Mouse (Mus musculus) megakaryocyte, embryonic 14.5 days (primary cell): ENCODE measurements around the gene Ccnd3.

Source experiments
- FLI1 ChIP-seq: IDR thresholded peaks from 2 replicates; pipeline ENCODE4 v1.6.1; 2012; ENCODE audit warnings: low read length, inconsistent platforms, mixed read lengths
- GATA1 ChIP-seq: IDR thresholded peaks from 3 replicates; pipeline ENCODE4 v1.6.1; 2012; ENCODE audit warnings: mixed read lengths, low read length, inconsistent platforms, borderline replicate concordance

DNA sequence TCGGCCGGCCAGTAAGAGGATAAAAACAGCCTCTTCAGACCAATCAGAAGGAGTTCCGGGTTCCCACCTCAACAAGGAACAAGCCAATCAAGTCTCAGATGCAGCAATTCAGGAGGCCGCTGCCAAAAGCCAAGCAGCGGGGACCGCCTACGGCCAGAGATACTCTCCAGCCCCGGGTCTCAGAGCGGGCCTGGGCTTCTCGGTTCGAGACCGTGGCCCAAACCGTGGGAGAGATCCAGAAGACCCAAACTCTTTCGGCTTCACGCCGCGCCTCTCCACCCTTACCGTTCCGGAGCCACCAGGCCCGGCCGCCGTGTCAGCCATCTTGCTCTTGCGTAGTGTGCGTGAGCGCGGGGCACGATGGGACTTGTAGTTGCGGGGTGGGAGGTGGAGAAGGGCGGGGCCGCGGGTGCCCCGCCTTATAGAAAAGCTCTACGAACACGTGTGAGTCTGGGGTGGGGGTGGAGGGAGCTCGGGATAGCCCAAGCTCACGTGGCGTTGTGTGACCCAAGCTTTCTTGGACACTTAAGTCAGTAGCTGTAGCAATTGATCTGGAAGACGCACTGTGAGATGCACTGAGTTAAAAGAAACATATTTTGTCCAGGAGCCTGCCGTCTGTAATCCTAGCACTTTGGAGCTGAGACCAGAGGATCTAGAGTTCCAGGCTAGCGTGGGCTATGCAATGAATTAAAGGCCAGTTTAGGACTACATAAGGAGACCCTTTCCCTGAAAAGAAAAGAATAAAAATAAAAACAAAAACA lies 2.7 kb upstream of the Ccnd3 start, which contains the start of gene Taf8:
- TF ChIP-seq GATA1: no peak
- TF ChIP-seq FLI1: no peak
